Mouse (Mus musculus) heart, embryonic 13.5 days (tissue): ENCODE measurements around the gene Zp1. TPM values are rescaled to one million over a fixed set of nuclear protein-coding genes. Genes with fewer than 3 reads are reported as not detected.
A peak's percentile ranks its signal among the peaks of the same experiment; 100 is the strongest.

Experiments used
- ATAC-seq: fragments of 200-750 bp; cut with Nextera tagmentation; 2 replicates; pipeline ENCODE4 v1.8.0; 2017; ENCODE audit warnings: moderate TSS enrichment; ENCODE audit not compliant: insufficient number of reproducible peaks, low FRiP score, low TSS enrichment; ENCODE audit errors: extremely low read depth
- H3K27ac ChIP-seq: fragments of 300-500 bp; sonication (generic); replicated peaks from 2 replicates; pipeline ENCODE4 v1.5.1; 2015; ENCODE audit warnings: moderate library complexity, mild to moderate bottlenecking, inconsistent platforms
- H3K27me3 ChIP-seq: fragments of 300-500 bp; sonication (generic); replicated peaks from 2 replicates; pipeline ENCODE4 v1.6.1; 2015; ENCODE audit warnings: mild to moderate bottlenecking, inconsistent platforms
- H3K36me3 ChIP-seq: fragments of 300-500 bp; sonication (generic); 2 replicates; pipeline ENCODE4 v1.6.1; 2015; ENCODE audit warnings: mild to moderate bottlenecking, inconsistent platforms
- H3K4me1 ChIP-seq: fragments of 300-500 bp; sonication (generic); 2 replicates; pipeline ENCODE4 v1.6.1; 2015; ENCODE audit warnings: inconsistent platforms
- H3K4me2 ChIP-seq: fragments of 300-500 bp; sonication (generic); 2 replicates; pipeline ENCODE4 v1.6.1; 2015; ENCODE audit warnings: inconsistent platforms, mild to moderate bottlenecking, moderate library complexity
- H3K4me3 ChIP-seq: fragments of 300-500 bp; sonication (generic); 2 replicates; pipeline ENCODE4 v1.5.1; 2015; ENCODE audit warnings: moderate library complexity, mild to moderate bottlenecking, inconsistent platforms
- H3K9ac ChIP-seq: fragments of 300-500 bp; sonication (generic); 2 replicates; pipeline ENCODE4 v1.6.1; 2015; ENCODE audit warnings: inconsistent platforms, mild to moderate bottlenecking, moderate library complexity
- H3K9me3 ChIP-seq: fragments of 300-500 bp; sonication (generic); 2 replicates; pipeline ENCODE4 v1.6.1; 2016; ENCODE audit warnings: inconsistent platforms
- WGBS: fragments of 180-500 bp; shearing (Covaris S2); methylation state at CpG from one replicate; pipeline ENCODE4 v1.1.7; 2015; ENCODE audit warnings: mixed read lengths; 5-methylcytosine and 5-hydroxymethylcytosine counted together
- polyA plus RNA-seq: library from polyadenylated mRNA; unstranded; fragments of >200 nt; fragmentation: Nextera tagmentation; extraction: Ambion mirVana; gene quantifications from 2 replicates; pipeline ENCODE4 v1.2.1, GENCODE M21; 2015

The Zp1 gene
- polyA plus RNA-seq, 1 experiment from 2014 or later, result not detected

DNA sequence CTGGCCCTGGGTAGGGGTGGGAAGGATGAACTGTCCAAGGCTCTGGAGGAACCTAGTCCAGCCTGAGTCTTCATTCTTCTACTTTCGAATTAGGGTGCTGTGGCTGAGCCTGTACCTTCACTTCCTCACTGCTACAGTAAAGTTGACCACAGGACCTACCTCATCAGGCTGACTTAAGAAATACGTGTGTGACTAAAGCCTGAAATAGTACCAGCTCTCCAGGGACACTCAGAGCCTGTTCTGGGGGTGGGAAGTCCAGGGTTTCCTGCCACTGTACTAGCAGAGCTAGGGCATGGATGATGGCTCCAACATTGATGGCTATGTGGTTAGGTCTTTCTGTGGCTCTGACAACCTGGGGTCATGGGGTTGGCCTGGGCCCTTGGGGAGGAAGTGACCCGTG, 23.5 kb upstream of the Zp1 start:
- Histone ChIP-seq H3K4me1 (peaks cover 38% of the 10 kb centered on the region), H3K9ac (no peak overlapping the region), H3K4me3 (no peak overlapping the region), H3K27ac (no peak overlapping the region), H3K27me3 (peaks cover 6% of the 10 kb centered on the region), H3K9me3 (no peaks in the 10 kb centered on the region), H3K36me3 (peaks cover 50% of the 10 kb centered on the region), H3K4me2 (no peak overlapping the region)
- 80% methylated on average over 3 of the region's 3 CpGs for WGBS
- no peak for ATAC-seq

DNA sequence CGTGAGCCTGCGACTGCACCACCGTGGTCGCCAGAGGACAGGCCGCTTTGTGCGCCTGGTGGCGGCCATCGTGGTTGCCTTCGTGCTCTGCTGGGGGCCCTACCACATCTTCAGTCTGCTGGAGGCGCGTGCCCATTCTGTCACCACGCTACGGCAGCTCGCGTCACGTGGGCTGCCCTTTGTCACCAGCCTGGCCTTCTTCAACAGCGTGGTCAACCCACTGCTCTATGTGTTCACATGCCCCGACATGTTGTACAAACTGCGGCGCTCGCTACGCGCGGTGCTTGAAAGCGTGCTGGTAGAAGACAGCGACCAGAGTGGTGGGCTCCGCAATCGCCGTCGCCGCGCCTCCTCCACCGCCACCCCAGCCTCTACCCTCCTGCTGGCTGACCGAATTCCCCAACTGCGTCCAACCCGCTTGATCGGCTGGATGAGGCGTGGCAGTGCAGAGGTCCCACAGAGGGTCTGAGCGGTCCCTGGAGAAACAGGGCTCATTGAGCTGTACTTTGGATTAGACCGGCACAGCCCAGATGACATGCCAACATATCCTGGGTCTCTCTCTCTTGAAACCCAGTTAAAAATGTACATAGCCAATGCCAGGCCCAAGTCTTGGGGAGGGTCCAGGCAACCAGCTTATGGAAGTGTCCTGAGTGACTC, 20.5 kb upstream of the Zp1 start:
- no peaks in the 10 kb centered on the region for H3K9me3 ChIP-seq
- H3K4me1 ChIP-seq, result peaks cover 20% of the 10 kb centered on the region
- peak overlapping the region; percentile 48 for H3K4me3 ChIP-seq
- 0 out of 2 replicates have a peak, but pooled peaks have one; percentile 10 for ATAC-seq
- H3K9ac ChIP-seq, result peak overlapping the region; percentile 77
- H3K27ac ChIP-seq, result no peak overlapping the region
- peaks cover 43% of the 10 kb centered on the region for H3K36me3 ChIP-seq
- WGBS, result 4% methylated on average over 40 of the region's 40 CpGs
- H3K27me3 ChIP-seq, result peaks cover 8% of the 10 kb centered on the region
- peak overlapping the region; percentile 83 for H3K4me2 ChIP-seq

DNA sequence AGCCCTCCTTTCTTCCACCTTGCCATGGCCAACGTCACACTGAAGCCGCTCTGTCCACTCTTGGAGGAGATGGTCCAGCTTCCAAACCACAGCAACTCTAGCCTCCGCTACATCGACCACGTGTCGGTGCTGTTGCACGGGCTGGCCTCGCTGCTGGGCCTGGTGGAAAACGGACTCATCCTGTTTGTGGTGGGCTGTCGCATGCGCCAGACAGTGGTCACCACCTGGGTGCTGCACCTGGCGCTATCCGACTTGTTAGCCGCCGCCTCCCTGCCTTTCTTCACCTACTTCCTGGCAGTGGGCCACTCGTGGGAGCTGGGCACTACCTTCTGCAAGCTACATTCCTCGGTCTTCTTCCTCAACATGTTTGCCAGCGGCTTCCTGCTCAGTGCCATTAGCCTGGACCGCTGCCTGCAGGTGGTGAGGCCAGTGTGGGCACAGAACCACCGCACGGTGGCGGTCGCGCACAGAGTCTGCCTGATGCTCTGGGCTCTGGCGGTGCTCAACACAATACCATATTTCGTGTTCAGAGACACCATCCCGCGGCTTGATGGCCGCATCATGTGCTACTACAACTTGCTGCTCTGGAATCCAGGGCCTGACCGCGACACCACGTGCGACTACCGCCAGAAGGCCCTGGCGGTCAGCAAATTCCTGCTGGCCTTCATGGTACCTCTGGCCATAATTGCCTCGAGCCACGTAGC, 19.8 kb upstream of the Zp1 start:
- no peaks in the 10 kb centered on the region for H3K9me3 ChIP-seq
- peak overlapping the region; percentile 48 for H3K4me3 ChIP-seq
- H3K36me3 ChIP-seq, result peaks cover 37% of the 10 kb centered on the region
- 17% methylated on average over 37 of the region's 37 CpGs for WGBS
- H3K4me2 ChIP-seq, result peak overlapping the region; percentile 83
- H3K4me1 ChIP-seq, result peaks cover 24% of the 10 kb centered on the region
- no peak overlapping the region for H3K27ac ChIP-seq
- H3K27me3 ChIP-seq, result peaks cover 8% of the 10 kb centered on the region
- peak; percentile 65 for ATAC-seq
- peak overlapping the region; percentile 77 for H3K9ac ChIP-seq

DNA sequence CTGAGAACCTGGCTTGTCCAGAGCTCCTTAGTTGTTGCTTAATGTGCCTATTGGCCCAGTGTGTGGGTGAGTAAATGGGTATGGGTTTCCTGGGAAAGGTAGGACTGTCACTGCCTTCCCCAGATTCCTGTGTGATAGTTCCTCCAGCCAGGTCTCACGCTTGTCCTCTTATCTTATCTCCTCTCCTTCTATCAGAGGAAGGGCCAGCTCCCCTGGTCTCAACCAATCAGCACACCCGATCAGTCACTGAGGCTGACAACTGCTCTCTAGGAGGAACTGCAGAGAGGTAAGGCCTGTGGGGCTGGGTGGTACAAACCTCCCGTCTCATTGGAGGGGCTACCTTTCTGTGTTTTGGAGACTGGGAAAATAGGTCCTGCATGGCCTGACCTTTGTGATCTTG, 18.3 kb upstream of the Zp1 start:
- Histone ChIP-seq H3K9me3 (no peaks in the 10 kb centered on the region), H3K4me3 (no peak overlapping the region), H3K4me2 (no peak overlapping the region), H3K27me3 (peaks cover 8% of the 10 kb centered on the region), H3K36me3 (peaks cover 23% of the 10 kb centered on the region), H3K27ac (no peak overlapping the region), H3K4me1 (peaks cover 34% of the 10 kb centered on the region), H3K9ac (no peak overlapping the region)
- WGBS, result 20% methylated on average over 3 of the region's 3 CpGs
- no peak for ATAC-seq

DNA sequence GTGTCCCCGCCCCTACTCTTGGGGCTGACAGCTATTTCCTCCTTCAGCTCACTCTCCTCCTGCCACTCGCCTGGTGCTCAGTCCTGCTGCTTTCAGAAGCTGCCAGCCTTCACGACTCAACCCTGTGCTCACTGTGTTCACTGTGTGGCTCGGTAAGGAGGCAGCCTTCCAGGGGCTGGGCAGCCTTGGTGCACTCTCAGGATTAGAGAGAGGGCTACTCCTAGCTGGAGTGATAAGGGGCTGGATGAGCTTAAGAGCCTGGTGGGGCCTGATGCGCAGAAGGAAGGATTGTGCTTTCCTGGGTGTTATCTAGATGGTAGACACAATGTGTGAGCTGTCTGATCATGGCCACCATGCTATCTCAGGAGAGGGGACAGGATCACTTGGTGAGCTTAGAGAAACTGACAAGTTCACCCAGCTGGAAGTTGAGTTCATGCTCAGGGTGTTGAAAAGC, 16.7 kb upstream of the Zp1 start, which contains the start of gene Ptgdr2:
TSS of gene Ptgdr2 (plus strand) at position 51 of the 454 bp plus-strand sequence.
- no peak within 1 kb of the TSS for H3K4me2 ChIP-seq

DNA sequence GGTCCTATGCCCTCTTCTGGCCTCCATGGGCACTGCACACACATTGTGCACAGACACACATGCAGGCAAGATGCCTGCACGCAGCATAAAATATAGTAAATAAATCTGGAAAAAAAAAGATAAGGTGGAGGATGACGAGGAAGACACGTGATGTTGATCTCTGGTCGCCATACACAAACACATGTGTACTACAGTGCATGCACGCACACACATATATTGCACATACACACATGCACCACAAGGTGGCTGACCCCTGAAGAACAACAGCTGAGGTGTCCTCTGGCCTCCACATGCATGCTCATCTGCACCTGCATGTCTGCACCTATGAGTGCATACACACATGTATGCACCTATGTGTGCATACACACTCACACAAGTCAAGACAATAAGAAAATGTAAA, 15.6 kb upstream of the Zp1 start:
- Histone ChIP-seq H3K27ac (no peak overlapping the region), H3K4me2 (no peak overlapping the region), H3K9me3 (no peaks in the 10 kb centered on the region), H3K4me3 (no peak overlapping the region), H3K36me3 (no peaks in the 10 kb centered on the region), H3K4me1 (peaks cover 31% of the 10 kb centered on the region), H3K9ac (no peak overlapping the region), H3K27me3 (peaks cover 8% of the 10 kb centered on the region)
- WGBS, result 86% methylated on average over 5 of the region's 5 CpGs
- ATAC-seq, result no peak

More for the DNA sequence above, 16.7 kb upstream of the Zp1 start, which contains the start of gene Ptgdr2:
- 0 out of 2 replicates have a peak, but pooled peaks have one; percentile 19 for ATAC-seq
- WGBS, result 10% methylated on average over 5 of the region's 5 CpGs
- Histone ChIP-seq H3K9me3 (no peaks in the 10 kb centered on the region), H3K9ac (0 out of 2 replicates have a peak within 1 kb of the TSS, but pooled peaks have one; percentile 1), H3K27me3 (peaks cover 8% of the 10 kb centered on the region), H3K27ac (no peak within 1 kb of the TSS), H3K36me3 (peaks cover 6% of the 10 kb centered on the region), H3K4me1 (peaks cover 34% of the 10 kb centered on the region), H3K4me3 (no peak within 1 kb of the TSS)

DNA sequence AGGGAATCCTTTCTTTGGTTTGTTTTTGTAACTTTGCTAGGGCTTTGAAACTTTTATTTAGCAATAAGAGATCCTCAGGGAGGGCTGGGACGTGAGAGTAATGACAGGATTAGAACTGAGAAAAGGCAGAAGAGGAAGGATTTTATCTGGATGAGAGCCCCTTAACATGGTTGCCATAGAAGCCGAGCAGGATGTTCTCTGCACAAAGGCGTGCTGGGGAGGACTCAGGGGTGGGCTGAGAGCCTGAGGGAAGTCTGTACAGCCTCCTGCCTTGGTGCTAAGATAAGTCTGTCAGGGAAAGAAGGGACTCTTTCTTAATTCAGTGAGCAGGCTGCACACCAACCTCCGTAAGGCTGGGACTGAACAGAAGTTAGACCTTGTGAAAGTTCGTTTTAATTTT, 14.6 kb upstream of the Zp1 start:
- peaks cover 7% of the 10 kb centered on the region for H3K27me3 ChIP-seq
- H3K4me3 ChIP-seq, result no peak overlapping the region
- no peaks in the 10 kb centered on the region for H3K36me3 ChIP-seq
- peak overlapping the region; percentile 37 for H3K9ac ChIP-seq
- H3K9me3 ChIP-seq, result no peaks in the 10 kb centered on the region
- no peak overlapping the region for H3K4me2 ChIP-seq
- no peak for ATAC-seq
- 25% methylated on average over 5 of the region's 5 CpGs for WGBS
- peaks cover 20% of the 10 kb centered on the region for H3K4me1 ChIP-seq
- H3K27ac ChIP-seq, result peak overlapping the region; percentile 48

DNA sequence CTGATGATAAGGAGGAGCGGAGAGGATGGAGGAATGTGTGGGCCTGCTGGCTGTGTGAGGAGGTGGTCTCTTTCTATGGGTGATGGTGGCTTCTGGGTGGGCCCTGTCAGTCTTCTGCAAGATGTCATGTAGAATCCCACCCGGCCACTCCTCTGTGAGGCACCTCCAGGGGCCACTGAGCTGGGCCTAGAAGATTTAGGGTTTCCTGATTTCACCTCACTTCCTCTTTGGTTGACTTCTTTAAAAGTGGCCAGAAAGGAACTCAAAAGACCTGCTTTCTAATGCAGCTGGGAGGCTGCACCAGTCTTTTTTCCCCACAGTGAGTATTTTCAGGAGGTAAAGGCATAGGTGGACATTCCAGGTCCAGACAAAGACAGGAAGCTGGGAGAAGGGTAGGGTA, 10.2 kb upstream of the Zp1 start:
- no peak overlapping the region for H3K27ac ChIP-seq
- H3K4me1 ChIP-seq, result peaks cover 23% of the 10 kb centered on the region
- H3K27me3 ChIP-seq, result no peaks in the 10 kb centered on the region
- no peaks in the 10 kb centered on the region for H3K36me3 ChIP-seq
- no peak for ATAC-seq
- H3K9me3 ChIP-seq, result no peaks in the 10 kb centered on the region
- 51% methylated on average over 2 of the region's 2 CpGs for WGBS
- H3K4me2 ChIP-seq, result no peak overlapping the region
- H3K4me3 ChIP-seq, result no peak overlapping the region
- H3K9ac ChIP-seq, result no peak overlapping the region

DNA sequence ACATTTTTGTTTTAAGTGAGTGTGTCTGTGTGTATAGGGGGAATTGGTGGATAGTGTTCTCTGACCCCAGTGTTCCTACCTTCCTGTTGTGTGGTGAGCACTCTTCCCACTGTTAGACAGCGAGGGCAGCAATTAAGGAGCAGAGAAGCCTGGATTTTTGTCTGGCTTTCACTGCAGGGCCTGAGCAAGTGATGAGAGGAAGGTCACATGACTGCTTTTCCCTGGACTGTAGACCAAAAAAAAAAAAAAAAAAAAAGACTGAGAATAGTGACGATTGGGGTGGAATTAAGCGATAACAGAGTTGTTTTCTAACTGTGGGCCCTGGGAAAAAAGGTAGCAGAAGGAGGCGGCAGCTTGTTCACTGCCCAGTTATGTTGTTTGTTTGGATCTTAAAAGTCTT, 6.2 kb upstream of the Zp1 start:
- H3K9ac ChIP-seq, result no peak overlapping the region
- ATAC-seq, result no peak
- 36% methylated on average over 4 of the region's 4 CpGs for WGBS

DNA sequence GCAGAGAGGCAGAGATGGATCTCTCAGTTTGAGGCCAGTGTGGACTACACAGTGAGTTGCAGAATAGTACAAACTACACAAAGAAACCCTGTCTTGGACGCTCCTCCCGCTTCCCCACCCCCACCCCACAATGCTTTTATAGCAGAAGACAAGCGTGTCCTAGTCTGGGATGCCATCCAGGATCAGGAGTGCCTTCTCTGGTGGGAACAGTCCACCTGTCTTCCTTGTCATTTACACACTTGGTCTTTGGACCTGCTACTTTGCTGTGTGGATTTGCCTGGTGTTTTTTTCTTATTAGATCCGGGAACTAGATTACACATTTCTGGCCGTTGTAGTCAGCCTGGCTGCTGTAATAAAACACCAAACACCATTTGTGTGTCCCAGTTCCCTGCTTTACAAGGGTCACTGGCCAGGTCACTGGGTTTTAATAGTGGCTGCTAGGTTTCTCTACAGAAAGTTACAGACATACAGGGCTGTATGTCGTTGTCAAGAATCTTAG, 5.7 kb upstream of the Zp1 start:
- Histone ChIP-seq H3K4me3 (no peak overlapping the region), H3K27me3 (no peaks in the 10 kb centered on the region), H3K9ac (no peak overlapping the region), H3K9me3 (no peaks in the 10 kb centered on the region), H3K27ac (peak overlapping the region; percentile 51), H3K4me1 (peaks cover 16% of the 10 kb centered on the region), H3K36me3 (no peaks in the 10 kb centered on the region), H3K4me2 (no peak overlapping the region)
- no peak for ATAC-seq
- 55% methylated on average over 6 of the region's 6 CpGs for WGBS

More for the DNA sequence above, 6.2 kb upstream of the Zp1 start:
- Histone ChIP-seq H3K27me3 (no peaks in the 10 kb centered on the region), H3K36me3 (no peaks in the 10 kb centered on the region), H3K27ac (peak overlapping the region; percentile 53), H3K4me1 (peaks cover 16% of the 10 kb centered on the region), H3K4me3 (no peak overlapping the region), H3K4me2 (no peak overlapping the region), H3K9me3 (no peaks in the 10 kb centered on the region)

DNA sequence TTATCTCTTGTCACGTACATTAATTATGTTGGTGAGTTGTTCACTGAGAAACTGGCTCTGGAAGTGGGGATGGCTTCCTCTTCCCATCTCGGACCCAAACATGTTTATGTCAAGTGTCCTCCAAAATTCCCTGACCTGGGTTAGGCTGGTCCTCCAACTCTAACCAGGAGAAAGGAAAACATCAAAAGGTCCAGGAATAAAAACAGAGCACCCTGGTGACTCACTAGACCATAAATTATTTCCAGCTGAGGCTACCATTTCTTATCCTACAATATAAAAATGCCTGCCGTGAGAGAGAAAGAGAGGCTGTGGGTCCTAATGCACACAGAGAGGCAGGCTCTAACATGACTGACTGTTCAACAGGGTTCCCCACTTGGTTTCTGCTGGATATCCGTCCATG, 3.8 kb upstream of the Zp1 start:
- Histone ChIP-seq H3K36me3 (no peaks in the 10 kb centered on the region), H3K9ac (no peak overlapping the region), H3K27me3 (no peaks in the 10 kb centered on the region), H3K27ac (no peak overlapping the region), H3K4me2 (no peak overlapping the region), H3K9me3 (no peaks in the 10 kb centered on the region), H3K4me1 (peaks cover 16% of the 10 kb centered on the region), H3K4me3 (no peak overlapping the region)
- 44% methylated on average over 4 of the region's 4 CpGs for WGBS
- no peak for ATAC-seq
